Mouse (Mus musculus) Patski (cell line): Measurements from ENCODE around the gene Tmc7. TPM values are rescaled to one million over a fixed set of nuclear protein-coding genes. Genes with fewer than 3 reads are reported as not detected.
A peak's percentile ranks its signal among the peaks of the same experiment; 100 is the strongest.

Source experiments
- ATAC-seq: fragments of 100-300 bp; one replicate; pipeline ENCODE4 v1.8.0; 2021
- CTCF ChIA-PET: fragments of 350-600 bp; sonication (Branson Sonifier 250); formaldehyde crosslinking; loops from one replicate; lab custom pipeline; 2022; ENCODE audit warnings: inconsistent platforms; lab: Charles Lee
- POLR2A ChIA-PET: fragments of 350-600 bp; sonication (Branson Sonifier 250); formaldehyde crosslinking; loops from one replicate; lab custom pipeline; 2022; ENCODE audit warnings: antibody characterized with exemption, inconsistent platforms; lab: Charles Lee
- DNase-seq: peaks from one replicate; pipeline ENCODE4 v3.0.0-alpha.2; 2011; ENCODE audit warnings: low read depth, low spot score
- H3K27me3 ChIP-seq: fragments of 371-371 bp; one replicate; pipeline ENCODE4 v1.5.1; 2021
- CTCF ChIP-seq: fragments of 100-300 bp; IDR thresholded peaks from one replicate; pipeline ENCODE4 v1.5.1; 2021
- in situ Hi-C: fragments of 300-500 bp; cut with MboI; formaldehyde crosslinking; loops from 3 replicates; pipeline ENCODE4 v1.11.1; 2018; ENCODE audit warnings: low pct_unique_long_range_greater_than_20kb, mixed read lengths
- polyA plus RNA-seq: library from polyadenylated mRNA; unstranded; gene quantifications from one replicate; pipeline ENCODE4 v1.2.3, GENCODE M21; 2021

Tmc7 gene
- polyA plus RNA-seq, 1 experiment from 2014 or later: 0.24 TPM

- ATAC-seq: no peak
- POLR2A ChIA-PET: no interaction called here
- no peaks in the 10 kb centered on the region for H3K27me3 ChIP-seq
- TF ChIP-seq CTCF: no peak
- no peak for DNase-seq
- CTCF ChIA-PET: interaction anchor here (2.8 kb wide), 1 partner anchor 9 kb away, joined by 10 read pairs; no protein-coding TSS in a partner anchor
- in situ Hi-C loops: no loop called here
These were observed 76.0 kb downstream of the Tmc7 start for GRCm38 (mm10) chr7:118508556-118508955.

- POLR2A ChIA-PET: interaction anchor here (1.1 to 2.0 kb wide), 2 partner anchors 12 to 14 kb away, joined by 4 read pairs; partner anchors contain the start of gene Itpripl2
- no peak for TF ChIP-seq CTCF
- in situ Hi-C loops: no loop called here
- no peak for ATAC-seq
- no peaks in the 10 kb centered on the region for H3K27me3 ChIP-seq
- CTCF ChIA-PET: interaction anchor here (1.3 to 1.9 kb wide), 4 partner anchors 10 to 55 kb away, joined by 3 to 8 read pairs (median 4); no protein-coding TSS in a partner anchor
- DNase-seq: no peak
These were observed 80.7 kb downstream of the Tmc7 start for GRCm38 (mm10) chr7:118503844-118504243.

DNA sequence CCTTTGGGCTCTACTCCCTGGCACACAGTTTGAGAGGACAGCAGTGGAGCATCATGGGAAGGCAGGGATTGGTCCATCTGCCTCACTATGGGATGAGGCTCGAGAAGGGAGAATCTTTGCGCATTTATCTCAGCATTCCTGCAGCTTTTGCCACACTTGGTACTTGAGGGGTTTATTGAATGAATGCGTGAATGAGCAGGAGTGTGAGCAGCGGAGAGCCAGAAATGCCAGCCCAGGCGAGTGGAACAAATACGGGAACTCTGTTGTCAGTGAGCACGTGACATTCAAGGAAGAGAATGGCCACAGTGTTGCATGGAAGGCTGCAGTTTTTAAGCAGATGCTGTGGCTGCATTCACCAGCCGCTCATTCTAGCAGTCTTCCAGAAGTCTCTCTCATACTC, 82.2 kb downstream of the Tmc7 start:
- CTCF ChIA-PET: no interaction called here
- ATAC-seq: peak; percentile 28

DNA sequence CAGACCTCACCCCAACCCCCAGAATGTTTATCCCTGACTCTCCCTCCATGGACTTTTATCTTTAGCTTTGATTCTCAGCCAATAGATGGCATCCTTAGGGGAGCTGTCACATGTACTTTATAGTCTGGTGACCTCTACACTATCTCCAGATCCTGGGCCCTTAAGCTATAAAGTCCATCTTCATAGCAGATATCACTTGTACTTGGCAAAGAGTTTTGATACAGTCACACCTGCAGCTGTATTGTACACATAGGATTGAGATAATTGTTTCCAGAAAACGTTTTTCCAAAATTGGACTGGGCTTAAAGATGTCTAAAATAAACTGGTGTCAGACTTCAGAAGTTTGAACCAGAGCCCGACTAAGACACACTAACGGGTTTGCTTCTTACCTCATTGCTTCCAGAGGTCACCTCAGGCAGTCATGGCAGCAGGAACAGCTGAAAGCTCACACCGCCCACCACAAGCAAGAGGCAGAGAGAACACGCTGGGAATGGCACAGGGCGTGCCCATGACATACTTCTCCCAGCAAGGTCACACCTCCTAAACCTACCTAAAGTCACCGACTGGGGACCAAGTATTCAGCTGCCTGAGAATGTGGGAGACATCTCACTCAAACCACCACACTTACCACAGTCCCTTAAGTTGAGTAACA, 84.6 kb downstream of the Tmc7 start:
- in situ Hi-C loops: no loop called here
- ATAC-seq (no peak), DNase-seq (no peak)
- TF ChIP-seq CTCF: no peak
- H3K27me3 ChIP-seq: no peaks in the 10 kb centered on the region
- CTCF ChIA-PET: no interaction called here
- POLR2A ChIA-PET: interaction anchor here (0.9 kb wide), 1 partner anchor 33 kb away, joined by 3 read pairs; the partner anchor contains the start of gene Coq7

More for the DNA sequence above, 82.2 kb downstream of the Tmc7 start:
- DNase-seq: no peak
- POLR2A ChIA-PET: interaction anchor here (1.2 kb wide), 1 partner anchor 10 kb away, joined by 4 read pairs; no protein-coding TSS in a partner anchor
- no peaks in the 10 kb centered on the region for H3K27me3 ChIP-seq
- no peak for TF ChIP-seq CTCF
- in situ Hi-C loops: no loop called here

- H3K27me3 ChIP-seq: no peaks in the 10 kb centered on the region
- ChIA-PET CTCF (no interaction called here), POLR2A (interaction anchor here (0.9 kb wide), 1 partner anchor 33 kb away, joined by 3 read pairs; the partner anchor contains the start of gene Coq7)
- ATAC-seq (no peak), DNase-seq (no peak)
- TF ChIP-seq CTCF: no peak
- in situ Hi-C loops: no loop called here
These were observed 85.4 kb downstream of the Tmc7 start for GRCm38 (mm10) chr7:118498984-118499783.

- no peaks in the 10 kb centered on the region for H3K27me3 ChIP-seq
- TF ChIP-seq CTCF: no peak
- DNase-seq: no peak
- in situ Hi-C loops: no loop called here
- ChIA-PET CTCF (interaction anchor here (1.3 to 2.4 kb wide), 2 partner anchors 9 to 11 kb away, joined by 3 to 5 read pairs; no protein-coding TSS in a partner anchor), POLR2A (interaction anchor here (1.2 kb wide), 1 partner anchor 47 kb away, joined by 3 read pairs; the partner anchor contains the start of gene Syt17)
- no peak for ATAC-seq
These were observed 89.5 kb downstream of the Tmc7 start for GRCm38 (mm10) chr7:118494892-118495579.

- ChIA-PET CTCF (interaction anchor here (0.9 to 2.4 kb wide), 2 partner anchors 10 to 13 kb away, joined by 3 to 5 read pairs; no protein-coding TSS in a partner anchor), POLR2A (no interaction called here)
- TF ChIP-seq CTCF: no peak
These were observed 90.6 kb downstream of the Tmc7 start for GRCm38 (mm10) chr7:118493892-118494291.

DNA sequence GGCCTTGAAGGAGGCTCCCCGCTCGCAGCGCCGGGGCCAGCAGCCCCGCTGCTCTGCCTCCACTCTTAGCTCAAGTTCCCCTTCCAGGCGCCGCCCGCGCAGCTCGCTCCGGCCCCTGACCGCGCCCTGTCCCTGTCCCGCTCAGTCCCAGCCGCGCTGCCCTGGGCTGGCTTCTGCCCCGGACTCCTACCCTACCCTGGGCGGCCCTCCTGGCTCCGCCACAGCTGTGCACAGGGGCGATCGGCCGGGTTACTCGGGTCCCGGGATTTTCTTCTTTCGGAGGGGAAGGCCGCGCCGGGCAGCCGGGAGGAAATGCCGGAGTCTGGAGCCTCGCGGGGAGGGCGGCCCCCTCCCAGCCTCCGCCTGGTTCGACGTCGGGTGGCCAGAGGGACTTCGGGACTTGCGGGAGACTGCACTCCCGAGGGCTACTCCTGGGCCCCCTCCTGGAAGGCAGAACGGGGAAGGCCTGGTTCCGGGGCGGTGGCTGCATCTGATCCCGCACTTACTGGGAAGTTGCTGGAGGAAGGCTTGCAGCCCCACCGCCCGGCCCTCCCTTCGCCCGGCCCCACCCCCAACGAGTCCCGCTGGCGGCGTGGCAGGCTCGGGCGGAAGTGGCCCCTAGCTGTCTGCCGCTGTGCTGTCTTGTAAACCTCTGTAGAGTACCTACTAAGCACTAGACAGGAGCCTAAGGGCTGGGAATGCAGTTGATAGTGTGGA, 92.9 kb downstream of the Tmc7 start, which contains the start of gene Itpripl2:
Gene Itpripl2 (minus strand): TSS at position 545 of the 717 bp plus-strand sequence.
- POLR2A ChIA-PET: interaction anchor here (0.5 to 1.8 kb wide), 4 partner anchors 10 to 45 kb away, joined by 3 to 4 read pairs (median 4); no protein-coding TSS in a partner anchor
- CTCF ChIA-PET: interaction anchor here (0.8 kb wide), 1 partner anchor 11 kb away, joined by 3 read pairs; no protein-coding TSS in a partner anchor
- TF ChIP-seq CTCF: no peak

More at GRCm38 (mm10) chr7:118493892-118494291, 90.6 kb downstream of the Tmc7 start:
- DNase-seq: no peak
- no peak for ATAC-seq
- in situ Hi-C loops: no loop called here
- no peaks in the 10 kb centered on the region for H3K27me3 ChIP-seq

More for the DNA sequence above, 92.9 kb downstream of the Tmc7 start, which contains the start of gene Itpripl2:
- H3K27me3 ChIP-seq: no peaks in the 10 kb centered on the region
- in situ Hi-C loops: no loop called here
- DNase-seq (no peak), ATAC-seq (peak; percentile 68)
